Mouse (Mus musculus): Measurements from ENCODE around the gene Klrb1f. TPM values are rescaled to one million over a fixed set of nuclear protein-coding genes. Genes with fewer than 3 reads are reported as not detected.
"Not testable (repeated sequence)": the region's sequence is repeated elsewhere in the genome, so short reads cannot be mapped to it uniquely, and the experiment has no call there.

Gene Klrb1f
- 0.41 and 1.2 TPM in 2 replicates for polyA plus RNA-seq (2014; fragmentation: Nextera tagmentation; extraction: Ambion mirVana)

- no peak within 1 kb of the TSS for H3K9ac ChIP-seq (replicated peaks; ENCODE audit: low read length)
- H3K4me2 ChIP-seq (ENCODE audit: low read length): no peak within 1 kb of the TSS
- H3K27ac ChIP-seq (replicated peaks; ENCODE audit: low read depth, low read length): no peak within 1 kb of the TSS
- 96% methylated on average over 2 of the region's 2 CpGs for WGBS
- DNase-seq (no peak), ATAC-seq (ENCODE audit: low FRiP score, low TSS enrichment) (no peak)
- H3K9me3 ChIP-seq (ENCODE audit: control insufficient read depth, low read length): no peaks in the 10 kb centered on the region
- H3K36me3 ChIP-seq (ENCODE audit: control insufficient read depth, insufficient read depth, low read length): no peaks in the 10 kb centered on the region
- no peak within 1 kb of the TSS for H3K4me3 ChIP-seq (replicated peaks; ENCODE audit: low read depth, low read length)
- H3K27me3 ChIP-seq (ENCODE audit: control insufficient read depth, insufficient read depth, low read length): no peaks in the 10 kb centered on the region
- H3K4me1 ChIP-seq (ENCODE audit: control insufficient read depth, insufficient read depth, low read length): 0 out of 2 replicates have a peak, but pooled peaks cover 3% of the 10 kb centered on the region
These were observed at the start of gene Klrb1f for GRCm38 (mm10) chr6:129045601-129046000. Gene Klrb1f, plus strand, starts transcription at chr6:129045901.

GRCm38 (mm10) chr6:128996054-128996767 lies 49.5 kb upstream of the Klrb1f start:
- H3K9me3 ChIP-seq (ENCODE audit: control insufficient read depth, low read length): no peaks in the 10 kb centered on the region
- H3K4me1 ChIP-seq (ENCODE audit: control insufficient read depth, insufficient read depth, low read length): no peaks in the 10 kb centered on the region
- H3K27me3 ChIP-seq (ENCODE audit: control insufficient read depth, insufficient read depth, low read length): no peaks in the 10 kb centered on the region
- ATAC-seq (ENCODE audit: low FRiP score, low TSS enrichment) (no peak), DNase-seq (no peak)
- H3K4me2 ChIP-seq (ENCODE audit: low read length): no peak overlapping the region
- H3K36me3 ChIP-seq (ENCODE audit: control insufficient read depth, insufficient read depth, low read length): no peaks in the 10 kb centered on the region
- no peak overlapping the region for H3K4me3 ChIP-seq (replicated peaks; ENCODE audit: low read depth, low read length)
- WGBS: 82% methylated on average over 3 of the region's 3 CpGs
- no peak overlapping the region for H3K9ac ChIP-seq (replicated peaks; ENCODE audit: low read length)
- no peak overlapping the region for H3K27ac ChIP-seq (replicated peaks; ENCODE audit: low read depth, low read length)

- ATAC-seq (ENCODE audit: low FRiP score, low TSS enrichment) (no peak), DNase-seq (no peak)
- no peak overlapping the region for H3K4me3 ChIP-seq (replicated peaks; ENCODE audit: low read depth, low read length)
- no peak overlapping the region for H3K27ac ChIP-seq (replicated peaks; ENCODE audit: low read depth, low read length)
- WGBS: 68% methylated on average over 13 of the region's 13 CpGs
- no peaks in the 10 kb centered on the region for H3K9me3 ChIP-seq (ENCODE audit: control insufficient read depth, low read length)
- no peaks in the 10 kb centered on the region for H3K36me3 ChIP-seq (ENCODE audit: control insufficient read depth, insufficient read depth, low read length)
- H3K27me3 ChIP-seq (ENCODE audit: control insufficient read depth, insufficient read depth, low read length): no peaks in the 10 kb centered on the region
- no peak overlapping the region for H3K4me2 ChIP-seq (ENCODE audit: low read length)
- no peak overlapping the region for H3K9ac ChIP-seq (replicated peaks; ENCODE audit: low read length)
- no peaks in the 10 kb centered on the region for H3K4me1 ChIP-seq (ENCODE audit: control insufficient read depth, insufficient read depth, low read length)
These were observed 48.8 kb upstream of the Klrb1f start for GRCm38 (mm10) chr6:128996768-128997442.

- Histone ChIP-seq H3K27me3 (ENCODE audit: control insufficient read depth, insufficient read depth, low read length) (no peaks in the 10 kb centered on the region), H3K9ac (replicated peaks; ENCODE audit: low read length) (no peak overlapping the region), H3K9me3 (ENCODE audit: control insufficient read depth, low read length) (no peaks in the 10 kb centered on the region), H3K4me2 (ENCODE audit: low read length) (no peak overlapping the region), H3K27ac (replicated peaks; ENCODE audit: low read depth, low read length) (no peak overlapping the region), H3K36me3 (ENCODE audit: control insufficient read depth, insufficient read depth, low read length) (no peaks in the 10 kb centered on the region), H3K4me1 (ENCODE audit: control insufficient read depth, insufficient read depth, low read length) (no peaks in the 10 kb centered on the region), H3K4me3 (replicated peaks; ENCODE audit: low read depth, low read length) (no peak overlapping the region)
- 86% methylated on average over 2 of the region's 2 CpGs for whole genome bisulfite sequencing
- no peak for ATAC-seq (ENCODE audit: low FRiP score, low TSS enrichment)
- DNase-seq: no peak
These were observed 44.3 kb upstream of the Klrb1f start for GRCm38 (mm10) chr6:129001392-129001791.

GRCm38 (mm10) chr6:129008552-129008951 lies 37.1 kb upstream of the Klrb1f start:
- DNase-seq: no peak
- Histone ChIP-seq H3K27me3 (ENCODE audit: control insufficient read depth, insufficient read depth, low read length) (no peaks in the 10 kb centered on the region), H3K4me1 (ENCODE audit: control insufficient read depth, insufficient read depth, low read length) (no peaks in the 10 kb centered on the region), H3K4me3 (replicated peaks; ENCODE audit: low read depth, low read length) (no peak overlapping the region), H3K27ac (replicated peaks; ENCODE audit: low read depth, low read length) (no peak overlapping the region), H3K9ac (replicated peaks; ENCODE audit: low read length) (no peak overlapping the region), H3K4me2 (ENCODE audit: low read length) (no peak overlapping the region), H3K9me3 (ENCODE audit: control insufficient read depth, low read length) (no peaks in the 10 kb centered on the region), H3K36me3 (ENCODE audit: control insufficient read depth, insufficient read depth, low read length) (no peaks in the 10 kb centered on the region)
- 90% methylated on average over 8 of the region's 8 CpGs for WGBS
- no peak for ATAC-seq (ENCODE audit: low FRiP score, low TSS enrichment)

GRCm38 (mm10) chr6:129009846-129010504 lies 35.7 kb upstream of the Klrb1f start:
- not testable (repeated sequence) for H3K27ac ChIP-seq (replicated peaks; ENCODE audit: low read depth, low read length); H3K4me3 ChIP-seq (replicated peaks; ENCODE audit: low read depth, low read length); H3K9ac ChIP-seq (replicated peaks; ENCODE audit: low read length); H3K27me3 ChIP-seq (ENCODE audit: control insufficient read depth, insufficient read depth, low read length); H3K4me1 ChIP-seq (ENCODE audit: control insufficient read depth, insufficient read depth, low read length); H3K36me3 ChIP-seq (ENCODE audit: control insufficient read depth, insufficient read depth, low read length); H3K9me3 ChIP-seq (ENCODE audit: control insufficient read depth, low read length); H3K4me2 ChIP-seq (ENCODE audit: low read length); ATAC-seq (ENCODE audit: low FRiP score, low TSS enrichment); DNase-seq
- 91% methylated on average over 7 of the region's 7 CpGs for WGBS

GRCm38 (mm10) chr6:129010505-129010873 lies 35.2 kb upstream of the Klrb1f start:
- DNase-seq (no peak), ATAC-seq (ENCODE audit: low FRiP score, low TSS enrichment) (no peak)
- Histone ChIP-seq H3K27ac (replicated peaks; ENCODE audit: low read depth, low read length) (no peak overlapping the region), H3K36me3 (ENCODE audit: control insufficient read depth, insufficient read depth, low read length) (no peaks in the 10 kb centered on the region), H3K4me2 (ENCODE audit: low read length) (no peak overlapping the region), H3K4me1 (ENCODE audit: control insufficient read depth, insufficient read depth, low read length) (no peaks in the 10 kb centered on the region), H3K27me3 (ENCODE audit: control insufficient read depth, insufficient read depth, low read length) (no peaks in the 10 kb centered on the region), H3K4me3 (replicated peaks; ENCODE audit: low read depth, low read length) (no peak overlapping the region), H3K9ac (replicated peaks; ENCODE audit: low read length) (no peak overlapping the region), H3K9me3 (ENCODE audit: control insufficient read depth, low read length) (no peaks in the 10 kb centered on the region)
- 77% methylated on average over 3 of the region's 3 CpGs for WGBS

GRCm38 (mm10) chr6:129012012-129012411 lies 33.7 kb upstream of the Klrb1f start:
- H3K9me3 ChIP-seq (ENCODE audit: control insufficient read depth, low read length); DNase-seq; ATAC-seq (ENCODE audit: low FRiP score, low TSS enrichment); H3K4me2 ChIP-seq (ENCODE audit: low read length); H3K36me3 ChIP-seq (ENCODE audit: control insufficient read depth, insufficient read depth, low read length); H3K4me3 ChIP-seq (replicated peaks; ENCODE audit: low read depth, low read length); H3K9ac ChIP-seq (replicated peaks; ENCODE audit: low read length); H3K27me3 ChIP-seq (ENCODE audit: control insufficient read depth, insufficient read depth, low read length); H3K4me1 ChIP-seq (ENCODE audit: control insufficient read depth, insufficient read depth, low read length); H3K27ac ChIP-seq (replicated peaks; ENCODE audit: low read depth, low read length): not testable (repeated sequence)
- 96% methylated on average over 19 of the region's 23 CpGs for WGBS
